Mouse (Mus musculus): ENCODE data around the gene Ubac2. TPM values are rescaled to one million over a fixed set of nuclear protein-coding genes. Genes with fewer than 3 reads are reported as not detected.
A peak's percentile ranks its signal among the peaks of the same experiment; 100 is the strongest.

The Ubac2 gene
- polyA plus RNA-seq, 1 experiment from 2014 or later: 52.4 TPM

DNA sequence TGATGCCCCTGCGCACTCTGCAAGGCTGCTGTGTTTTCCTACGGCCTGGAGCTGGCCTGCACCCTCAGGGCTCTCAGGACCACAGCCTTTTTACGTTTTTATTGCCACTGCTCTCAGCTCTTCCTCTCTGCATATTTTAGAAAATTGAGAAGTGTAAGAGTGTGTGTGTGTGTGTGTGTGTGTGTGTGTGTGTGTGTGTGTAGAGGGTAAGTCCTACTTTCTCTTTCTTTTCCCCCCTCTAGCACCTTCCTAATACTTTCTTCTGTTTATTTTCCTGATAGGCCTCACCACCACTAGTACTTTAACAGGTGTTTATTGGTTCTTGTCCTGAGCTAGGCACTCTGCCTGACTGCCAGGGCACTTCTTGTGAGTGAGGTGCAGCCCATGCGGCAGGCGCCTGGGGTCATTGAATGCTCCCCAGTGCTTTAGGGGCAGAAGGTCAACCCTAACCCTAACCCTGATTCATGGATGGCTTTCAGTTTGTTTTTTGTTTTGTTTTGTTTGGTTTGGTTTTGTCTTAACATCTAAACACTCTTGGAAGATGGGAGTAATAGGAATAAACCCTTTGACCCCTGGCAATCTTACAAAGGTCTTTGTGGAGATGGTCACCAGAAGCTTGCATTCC lies 16.2 kb downstream of the Ubac2 start:
- H3K27me3 ChIP-seq (replicated peaks): no peaks in the 10 kb centered on the region
- H3K9me3 ChIP-seq: no peaks in the 10 kb centered on the region
- ATAC-seq (ENCODE audit: extremely low read depth, insufficient number of reproducible peaks, low FRiP score, low TSS enrichment): no peak
- WGBS: 83% methylated on average over 5 of the region's 5 CpGs
- H3K9ac ChIP-seq: no peak overlapping the region
- H3K4me3 ChIP-seq: no peak overlapping the region
- no peak overlapping the region for H3K4me2 ChIP-seq
- peaks cover 8% of the 10 kb centered on the region for H3K36me3 ChIP-seq
- peaks cover 43% of the 10 kb centered on the region for H3K4me1 ChIP-seq
- no peak overlapping the region for H3K27ac ChIP-seq (replicated peaks)

DNA sequence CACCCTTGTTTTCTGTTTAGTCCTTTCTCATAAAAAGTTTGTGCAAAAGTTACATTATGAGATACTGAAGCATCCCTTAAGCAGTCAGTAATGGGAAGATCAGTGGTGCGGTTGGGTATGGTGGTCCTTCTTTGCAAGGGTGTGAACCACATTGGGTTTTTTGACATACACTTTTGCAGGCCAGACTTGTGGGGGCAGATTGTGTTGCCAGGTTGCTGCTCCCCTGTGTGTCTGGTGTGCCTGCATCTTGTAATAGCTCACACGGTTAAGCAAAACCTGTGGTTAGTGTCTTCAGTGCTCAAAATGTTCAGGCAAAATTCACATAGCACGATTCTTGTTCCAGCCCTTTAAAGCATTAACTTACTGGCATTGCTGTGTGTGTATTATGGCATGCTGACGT lies 16.9 kb downstream of the Ubac2 start:
- peaks cover 44% of the 10 kb centered on the region for H3K4me1 ChIP-seq
- no peak overlapping the region for H3K9ac ChIP-seq
- H3K4me2 ChIP-seq: no peak overlapping the region
- no peak overlapping the region for H3K4me3 ChIP-seq
- no peak for ATAC-seq (ENCODE audit: extremely low read depth, insufficient number of reproducible peaks, low FRiP score, low TSS enrichment)
- H3K27me3 ChIP-seq (replicated peaks): no peaks in the 10 kb centered on the region
- no peak overlapping the region for H3K27ac ChIP-seq (replicated peaks)
- 81% methylated on average over 4 of the region's 4 CpGs for WGBS
- peaks cover 7% of the 10 kb centered on the region for H3K36me3 ChIP-seq
- no peaks in the 10 kb centered on the region for H3K9me3 ChIP-seq

DNA sequence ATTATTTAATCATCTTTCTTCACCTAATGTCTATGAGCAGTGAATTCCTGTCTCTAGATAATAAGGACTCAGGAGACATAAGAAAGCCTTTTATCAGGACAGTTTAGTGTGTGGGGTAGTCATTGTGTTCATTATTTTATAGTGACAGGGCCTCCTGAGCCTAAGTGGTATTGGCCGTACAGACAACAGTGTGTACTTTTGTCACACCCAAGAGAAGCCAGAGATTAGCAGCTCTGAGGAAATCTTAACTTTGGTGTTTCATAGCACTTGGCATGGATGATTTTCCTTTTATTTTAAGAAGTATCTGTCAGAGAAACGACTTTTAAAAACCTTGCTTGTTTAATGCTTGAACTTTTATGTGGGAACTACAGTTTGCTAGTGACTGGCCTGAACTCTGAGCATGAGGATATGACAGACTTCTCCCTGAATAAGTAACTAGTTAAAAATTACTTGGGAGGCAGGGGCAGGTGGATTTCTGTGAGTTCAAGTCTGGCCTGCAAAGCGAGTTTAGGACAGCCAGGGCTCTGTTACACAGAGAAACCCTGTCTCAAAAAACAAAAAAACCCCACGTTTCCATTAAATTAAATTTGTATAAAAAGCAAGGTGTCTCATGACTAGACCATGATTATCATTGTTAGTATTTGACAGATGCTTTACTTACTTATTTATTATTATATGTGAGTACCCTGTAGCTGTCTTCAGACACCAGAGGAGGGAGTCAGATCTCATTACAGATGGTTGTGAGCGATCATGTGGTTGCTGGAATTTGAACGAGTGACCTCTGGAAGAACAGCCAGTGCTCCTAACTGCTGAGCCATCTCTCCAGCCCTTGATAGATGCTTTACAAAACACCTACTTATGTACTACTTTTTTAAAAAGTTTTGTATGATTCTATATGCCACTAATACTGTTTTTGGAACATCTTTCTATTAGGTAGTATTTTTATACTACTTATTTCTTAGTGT lies 18.0 kb downstream of the Ubac2 start:
- no peak overlapping the region for H3K9ac ChIP-seq
- no peaks in the 10 kb centered on the region for H3K36me3 ChIP-seq
- no peak overlapping the region for H3K4me3 ChIP-seq
- WGBS: 58% methylated on average over 6 of the region's 6 CpGs
- no peak for ATAC-seq (ENCODE audit: extremely low read depth, insufficient number of reproducible peaks, low FRiP score, low TSS enrichment)
- no peak overlapping the region for H3K27ac ChIP-seq (replicated peaks)
- H3K4me1 ChIP-seq: peaks cover 49% of the 10 kb centered on the region
- no peaks in the 10 kb centered on the region for H3K9me3 ChIP-seq
- no peaks in the 10 kb centered on the region for H3K27me3 ChIP-seq (replicated peaks)
- H3K4me2 ChIP-seq: no peak overlapping the region

DNA sequence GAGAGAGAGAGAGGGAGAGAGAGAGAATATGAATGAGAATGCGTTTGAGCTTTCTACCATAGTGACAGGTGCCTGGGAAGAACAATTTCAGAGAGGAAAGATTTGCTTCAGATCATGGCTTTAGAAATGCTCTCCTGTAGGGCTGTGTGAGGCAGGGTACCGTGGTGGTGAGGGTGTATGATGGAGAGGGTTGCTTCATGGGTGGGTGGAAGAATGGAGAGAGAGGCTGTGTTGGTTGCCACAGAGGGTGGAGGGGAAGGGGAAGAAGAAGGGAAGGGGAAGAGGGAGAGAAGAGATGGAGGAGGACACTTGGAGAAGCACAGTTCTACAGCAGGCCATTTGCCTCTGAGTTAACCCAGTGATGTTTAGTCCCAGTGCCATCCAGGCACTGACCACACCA lies 19.4 kb downstream of the Ubac2 start:
- Histone ChIP-seq H3K27ac (replicated peaks) (no peak overlapping the region), H3K36me3 (no peaks in the 10 kb centered on the region), H3K9ac (no peak overlapping the region), H3K4me2 (no peak overlapping the region), H3K9me3 (no peaks in the 10 kb centered on the region), H3K4me1 (peaks cover 52% of the 10 kb centered on the region), H3K4me3 (no peak overlapping the region), H3K27me3 (replicated peaks) (no peaks in the 10 kb centered on the region)
- WGBS: 70% methylated on average over 2 of the region's 2 CpGs
- ATAC-seq (ENCODE audit: extremely low read depth, insufficient number of reproducible peaks, low FRiP score, low TSS enrichment): no peak

DNA sequence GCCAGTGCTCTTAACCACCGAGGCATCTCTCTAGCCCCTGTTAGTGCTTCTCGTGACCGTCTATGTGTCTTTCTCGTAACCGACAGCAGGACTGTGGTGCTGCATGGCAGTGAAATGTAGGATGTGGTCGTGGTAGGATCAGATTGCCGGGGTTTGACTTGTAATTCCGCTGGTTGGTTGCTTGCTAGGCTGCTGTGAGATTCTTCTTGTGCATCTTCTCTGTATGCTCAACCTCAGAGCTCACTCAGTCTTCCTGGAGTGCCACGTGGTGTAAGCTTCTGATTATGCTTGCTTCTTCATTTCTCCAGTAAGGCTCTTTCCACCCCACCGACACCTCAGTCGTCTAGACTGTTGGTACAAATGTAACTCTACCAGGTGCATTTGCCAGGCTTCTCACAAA lies 20.1 kb downstream of the Ubac2 start:
- ATAC-seq (ENCODE audit: extremely low read depth, insufficient number of reproducible peaks, low FRiP score, low TSS enrichment): no peak
- Histone ChIP-seq H3K9me3 (no peaks in the 10 kb centered on the region), H3K9ac (no peak overlapping the region), H3K36me3 (no peaks in the 10 kb centered on the region), H3K4me2 (no peak overlapping the region), H3K27ac (replicated peaks) (peak overlapping the region; percentile 24; the same call in 1 of the 2 replicates), H3K4me3 (no peak overlapping the region), H3K27me3 (replicated peaks) (no peaks in the 10 kb centered on the region), H3K4me1 (peaks cover 47% of the 10 kb centered on the region)
- 79% methylated on average over 11 of the region's 11 CpGs for WGBS

DNA sequence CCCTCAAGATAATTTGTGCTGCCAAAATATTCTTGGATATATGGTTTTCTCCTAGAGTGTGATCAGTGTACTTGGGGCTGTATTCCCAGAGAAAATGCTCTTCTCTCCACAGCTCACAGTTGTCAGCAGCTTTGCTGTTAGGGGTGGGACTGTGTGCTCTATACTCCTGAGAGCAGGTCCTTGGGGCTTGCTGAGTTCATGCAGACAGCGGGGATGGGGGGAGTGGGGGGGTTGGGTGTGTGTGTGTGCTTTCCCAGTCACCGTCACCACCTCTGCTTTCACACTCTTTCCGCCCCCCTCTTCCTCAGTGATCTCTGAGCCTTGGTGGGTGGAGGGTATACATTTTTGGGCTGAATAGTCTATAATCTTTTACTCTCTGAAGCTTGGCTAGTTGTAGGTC lies 20.7 kb downstream of the Ubac2 start:
- Histone ChIP-seq H3K4me3 (no peak overlapping the region), H3K9me3 (no peaks in the 10 kb centered on the region), H3K27me3 (replicated peaks) (no peaks in the 10 kb centered on the region), H3K4me1 (peaks cover 48% of the 10 kb centered on the region), H3K36me3 (no peaks in the 10 kb centered on the region), H3K4me2 (no peak overlapping the region), H3K27ac (replicated peaks) (peak overlapping the region; percentile 24; the same call in 1 of the 2 replicates), H3K9ac (0 out of 2 replicates have a peak overlapping the region, but pooled peaks have one; percentile 14)
- ATAC-seq (ENCODE audit: extremely low read depth, insufficient number of reproducible peaks, low FRiP score, low TSS enrichment): no peak
- WGBS: 36% methylated on average over 3 of the region's 3 CpGs

DNA sequence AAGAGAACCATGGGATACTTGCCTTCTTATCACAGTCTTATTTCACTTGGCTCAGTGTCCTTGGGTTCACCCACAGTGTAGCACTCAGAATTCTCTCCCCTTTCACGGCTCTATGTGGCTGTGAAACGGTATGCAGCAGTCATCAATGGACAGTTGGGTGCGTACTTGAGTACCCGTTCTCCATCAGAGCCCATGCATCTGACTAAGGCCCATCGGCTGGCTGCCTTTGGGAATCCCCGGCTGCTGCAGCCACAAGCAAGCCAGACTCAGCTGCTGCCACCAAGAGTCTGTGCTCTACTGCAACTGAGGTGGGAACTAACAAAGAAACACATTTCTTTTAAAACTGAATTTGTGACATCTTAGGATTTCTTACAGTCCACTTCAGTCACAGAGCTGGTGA lies 23.1 kb downstream of the Ubac2 start:
- Histone ChIP-seq H3K4me3 (no peak overlapping the region), H3K4me1 (peaks cover 50% of the 10 kb centered on the region), H3K27ac (replicated peaks) (no peak overlapping the region), H3K4me2 (no peak overlapping the region), H3K27me3 (replicated peaks) (no peaks in the 10 kb centered on the region), H3K36me3 (peaks cover 13% of the 10 kb centered on the region), H3K9me3 (no peaks in the 10 kb centered on the region), H3K9ac (no peak overlapping the region)
- 70% methylated on average over 6 of the region's 6 CpGs for WGBS
- no peak for ATAC-seq (ENCODE audit: extremely low read depth, insufficient number of reproducible peaks, low FRiP score, low TSS enrichment)

DNA sequence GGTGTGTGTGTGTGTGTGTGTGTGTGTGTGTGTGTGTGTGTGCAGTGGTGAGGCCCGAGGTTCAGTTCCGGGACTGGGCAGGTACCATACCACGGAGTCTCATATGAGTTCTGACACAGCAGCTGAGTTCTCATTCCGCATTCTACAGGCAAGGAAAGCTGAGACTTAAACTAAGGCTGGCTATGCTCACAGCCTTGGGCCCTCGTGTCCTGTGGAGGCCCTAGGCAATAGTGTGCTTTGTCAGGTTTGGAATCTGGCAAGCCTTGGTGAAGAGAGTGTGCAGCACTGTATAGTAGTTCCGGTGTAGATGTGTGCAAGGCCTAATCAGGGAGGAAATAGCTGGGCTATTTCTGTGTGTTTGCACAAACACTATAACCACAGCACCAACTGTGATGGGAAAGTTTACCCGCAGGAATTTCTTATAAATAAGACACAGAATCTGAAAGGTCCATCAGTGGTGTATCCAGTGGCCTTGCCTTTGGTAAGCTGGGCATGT lies 25.0 kb downstream of the Ubac2 start:
- no peak overlapping the region for H3K27ac ChIP-seq (replicated peaks)
- no peaks in the 10 kb centered on the region for H3K27me3 ChIP-seq (replicated peaks)
- 81% methylated on average over 7 of the region's 7 CpGs for WGBS
- peaks cover 44% of the 10 kb centered on the region for H3K4me1 ChIP-seq
- H3K4me3 ChIP-seq: no peak overlapping the region
- H3K9me3 ChIP-seq: no peaks in the 10 kb centered on the region
- H3K4me2 ChIP-seq: no peak overlapping the region
- no peak for ATAC-seq (ENCODE audit: extremely low read depth, insufficient number of reproducible peaks, low FRiP score, low TSS enrichment)
- peaks cover 29% of the 10 kb centered on the region for H3K36me3 ChIP-seq
- no peak overlapping the region for H3K9ac ChIP-seq

DNA sequence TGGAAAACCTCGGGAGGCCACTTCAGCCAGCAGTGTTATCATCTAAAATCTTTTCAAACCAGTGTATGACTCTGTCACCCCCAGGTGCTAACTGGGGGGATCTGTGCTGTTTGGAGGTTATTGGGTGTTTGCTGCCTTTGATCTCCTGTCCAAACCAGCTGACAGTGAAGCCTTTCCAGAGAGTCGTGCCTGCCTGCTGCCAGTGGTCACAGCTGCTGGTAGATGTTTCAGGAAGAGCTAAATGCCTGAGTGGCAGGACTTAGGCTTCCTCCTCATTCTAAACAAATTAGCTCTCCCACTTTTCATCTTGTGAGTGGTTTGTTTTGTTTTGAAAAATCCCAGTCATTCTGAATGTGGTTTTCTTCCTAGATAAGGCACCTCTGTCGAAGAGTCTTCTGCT lies 26.3 kb downstream of the Ubac2 start:
- H3K9me3 ChIP-seq: no peaks in the 10 kb centered on the region
- H3K4me3 ChIP-seq: no peak overlapping the region
- H3K36me3 ChIP-seq: peaks cover 40% of the 10 kb centered on the region
- 20% methylated on average over 3 of the region's 3 CpGs for WGBS
- H3K9ac ChIP-seq: no peak overlapping the region
- no peaks in the 10 kb centered on the region for H3K27me3 ChIP-seq (replicated peaks)
- H3K4me1 ChIP-seq: peaks cover 31% of the 10 kb centered on the region
- no peak overlapping the region for H3K27ac ChIP-seq (replicated peaks)
- ATAC-seq (ENCODE audit: extremely low read depth, insufficient number of reproducible peaks, low FRiP score, low TSS enrichment): no peak
- H3K4me2 ChIP-seq: no peak overlapping the region

DNA sequence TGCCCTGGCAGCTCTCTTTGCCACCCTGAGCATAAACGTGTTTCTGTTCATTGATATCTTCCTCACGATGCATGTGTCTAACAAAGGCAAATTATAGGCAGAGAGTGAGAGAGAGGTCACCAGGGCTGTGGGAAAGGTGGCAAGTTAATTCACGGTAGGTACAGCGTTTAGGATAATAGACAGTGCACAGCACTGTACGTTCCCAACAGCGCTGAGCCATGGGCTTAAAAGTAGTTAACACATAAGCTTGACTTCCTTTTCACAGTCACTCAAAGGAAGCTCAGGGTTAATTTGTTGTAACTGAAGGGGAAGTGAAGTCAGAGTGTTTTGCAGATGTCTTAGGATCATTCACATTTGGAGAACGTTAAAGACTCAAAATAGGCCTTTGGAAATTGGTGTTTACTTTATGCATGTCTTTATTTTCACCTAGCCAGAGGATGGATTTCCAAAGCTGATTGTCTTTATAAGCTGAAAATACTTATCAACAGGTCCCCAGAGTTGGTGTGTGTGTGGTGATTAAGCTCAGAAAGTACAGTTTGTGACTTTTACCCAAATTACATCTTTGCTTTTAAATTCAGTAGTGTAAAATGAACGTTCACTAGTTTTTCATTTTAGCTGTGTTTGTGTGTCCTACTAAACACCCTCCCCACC lies 28.0 kb downstream of the Ubac2 start:
- WGBS: 74% methylated on average over 8 of the region's 8 CpGs
- H3K4me1 ChIP-seq: peaks cover 26% of the 10 kb centered on the region

DNA sequence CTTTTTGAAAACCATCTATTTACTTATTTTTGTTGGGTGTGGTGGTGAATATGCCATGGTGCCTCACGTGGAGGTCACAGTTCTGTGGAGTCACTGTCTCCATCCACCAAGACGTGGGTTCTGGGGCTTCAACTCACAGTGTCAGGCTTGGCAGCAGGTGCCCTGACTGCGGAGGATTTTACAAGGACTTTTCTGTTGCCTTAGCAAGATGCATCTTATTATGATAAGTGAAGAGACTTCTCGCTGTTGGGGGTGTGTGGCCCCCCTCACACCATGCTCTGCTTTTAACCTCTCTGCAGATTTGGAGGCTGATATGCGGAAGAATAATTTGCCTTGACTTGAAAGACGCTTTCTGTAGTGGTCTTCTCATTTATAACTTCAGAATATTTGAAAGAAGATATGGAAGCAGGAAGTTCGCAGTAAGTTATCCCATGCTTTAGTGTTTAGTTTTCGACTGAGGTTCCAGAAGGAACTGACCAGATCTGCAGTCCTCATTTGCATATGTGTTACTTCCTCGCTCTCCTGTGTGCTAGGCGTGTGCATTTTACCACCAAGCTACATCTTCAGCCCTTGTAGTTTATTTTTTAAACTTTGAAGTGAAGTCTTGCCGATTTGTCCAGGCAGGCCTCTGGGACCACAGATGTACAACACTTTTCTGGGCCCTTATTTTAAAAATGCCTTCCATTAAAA lies 28.7 kb downstream of the Ubac2 start:
- Histone ChIP-seq H3K4me3 (no peak overlapping the region), H3K27ac (replicated peaks) (no peak overlapping the region), H3K9ac (no peak overlapping the region), H3K4me2 (no peak overlapping the region), H3K27me3 (replicated peaks) (no peaks in the 10 kb centered on the region), H3K36me3 (peaks cover 60% of the 10 kb centered on the region), H3K4me1 (peaks cover 29% of the 10 kb centered on the region), H3K9me3 (no peaks in the 10 kb centered on the region)
- no peak for ATAC-seq (ENCODE audit: extremely low read depth, insufficient number of reproducible peaks, low FRiP score, low TSS enrichment)
- WGBS: 85% methylated on average over 11 of the region's 11 CpGs

More for the DNA sequence above, 28.0 kb downstream of the Ubac2 start:
- Histone ChIP-seq H3K27ac (replicated peaks) (no peak overlapping the region), H3K27me3 (replicated peaks) (no peaks in the 10 kb centered on the region), H3K4me3 (no peak overlapping the region), H3K9ac (no peak overlapping the region), H3K9me3 (no peaks in the 10 kb centered on the region), H3K4me2 (no peak overlapping the region), H3K36me3 (peaks cover 54% of the 10 kb centered on the region)
- ATAC-seq (ENCODE audit: extremely low read depth, insufficient number of reproducible peaks, low FRiP score, low TSS enrichment): no peak
